Comparison of ENCODE assay signal across 7 mouse cellular contexts in the genomic region with DNA sequence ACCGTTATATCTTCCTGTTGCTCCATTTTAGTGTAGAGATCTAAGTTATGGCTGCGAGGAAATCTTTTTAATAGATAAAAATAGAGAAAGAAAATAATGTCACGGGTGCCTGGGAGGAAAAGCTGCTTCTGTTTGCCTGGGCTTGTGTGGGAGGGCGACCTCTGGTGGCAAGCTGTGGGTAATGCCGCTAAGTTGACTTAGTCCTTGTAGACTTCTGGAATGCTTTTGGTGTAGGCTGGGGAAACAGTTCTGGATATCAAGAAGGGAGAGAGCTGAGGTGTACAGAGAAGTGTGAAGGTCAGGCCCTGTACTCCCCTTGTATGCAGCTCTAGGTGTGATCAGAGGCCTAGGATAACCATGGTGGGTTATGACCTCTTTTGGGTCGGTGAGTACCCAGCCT.
A peak's percentile ranks its signal among the peaks of the same experiment; 100 is the strongest.
DNase-seq lines count a peak whose midpoint lies in the region; ATAC-seq and TF ChIP-seq lines count a peak whose summit lies in the region.

No protein-coding gene starts in this region.

- H3K27me3 ChIP-seq in midbrain, embryonic 16.5 days (ENCODE audit: control insufficient read depth, insufficient read depth, low read depth, low read length), result peaks cover 5% of the 10 kb centered on the region
- no peaks in the 10 kb centered on the region for H3K27me3 ChIP-seq in spleen, adult 2 months (ENCODE audit: control insufficient read depth, insufficient read depth, low read length)

- peak; percentile 54; the same call in 1 of the 2 replicates for ATAC-seq in midbrain, embryonic 16.5 days

- intact Hi-C loops in left cerebral cortex, postnatal 36 days (cut with DNase I), result loop anchor here (2.0 to 10.0 kb wide), 3 partner anchors 227 to 591 kb away; no protein-coding TSS in a partner anchor

- H3K27ac ChIP-seq in midbrain, embryonic 16.5 days (ENCODE audit: low read length), result no peak overlapping the region
- no peak overlapping the region for H3K27ac ChIP-seq in spleen, adult 2 months (ENCODE audit: insufficient read depth, low read length)

- peak; percentile 71; the same call in 1 of the 2 replicates for TF ChIP-seq CTCF in spleen, adult 2 months (IDR thresholded peaks at IDR 0.05; ENCODE audit: extremely low read depth, insufficient read depth, insufficient read length, insufficient replicate concordance)

- no peaks in the 10 kb centered on the region for H3K36me3 ChIP-seq in midbrain, embryonic 16.5 days (ENCODE audit: control insufficient read depth, insufficient read depth, low read length)
- H3K36me3 ChIP-seq in spleen, adult 2 months (ENCODE audit: control insufficient read depth, insufficient read depth, low read length), result no peaks in the 10 kb centered on the region

- DNase-seq in adrenal gland, postnatal 10 days, result peak; percentile 91
- peak; percentile 93 for DNase-seq in embryo, embryonic 10 days (ENCODE audit: low spot score)
- DNase-seq in gastrocnemius, postnatal 4 days (ENCODE audit: low spot score in 2 of 2), result peak; percentile 77 to 84
- peak; percentile 87 for DNase-seq in kidney, adult 11 months
- peak; percentile 80 to 84 for DNase-seq in left cerebral cortex, postnatal 36 days (ENCODE audit: low spot score in 2 of 2)
- peak in 1 of 2 experiments; percentile 45 for DNase-seq in spleen, adult 2 months (ENCODE audit: low read depth in 1 of 2, low spot score in 2 of 2)

- no peak for TF ChIP-seq POLR2A in spleen, adult 2 months (IDR thresholded peaks at IDR 0.05; ENCODE audit: low read depth, low read length)

- no peaks in the 10 kb centered on the region for H3K9me3 ChIP-seq in midbrain, embryonic 16.5 days (replicated peaks; ENCODE audit: control insufficient read depth, low read length, poor library complexity, severe bottlenecking)

- WGBS in midbrain, embryonic 16.5 days, result 17% methylated on average over 6 of the region's 6 CpGs
- WGBS in spleen, adult 2 months, result 16% methylated on average over 6 of the region's 6 CpGs

- H3K4me2 ChIP-seq in midbrain, embryonic 16.5 days (ENCODE audit: low read length), result peak overlapping the region; percentile 45

- no peak overlapping the region for H3K9ac ChIP-seq in midbrain, embryonic 16.5 days (ENCODE audit: low read depth, low read length)

- H3K4me1 ChIP-seq in midbrain, embryonic 16.5 days (ENCODE audit: control insufficient read depth, insufficient read depth, low read length), result peaks cover 19% of the 10 kb centered on the region
- H3K4me1 ChIP-seq in spleen, adult 2 months (ENCODE audit: control insufficient read depth, insufficient read depth, insufficient read length), result no peaks in the 10 kb centered on the region

- 0 out of 2 replicates have a peak overlapping the region, but pooled peaks have one; percentile 8 for H3K4me3 ChIP-seq in midbrain, embryonic 16.5 days (ENCODE audit: low read depth, low read length)
- no peak overlapping the region for H3K4me3 ChIP-seq in spleen, adult 2 months (ENCODE audit: extremely low read depth, insufficient read depth, insufficient read length)
